Mouse (Mus musculus) stomach, postnatal 0 days (tissue): ENCODE data around the gene Pde1b. TPM values are rescaled to one million over a fixed set of nuclear protein-coding genes. Genes with fewer than 3 reads are reported as not detected.
A peak's percentile ranks its signal among the peaks of the same experiment; 100 is the strongest.

Experiments
- ATAC-seq: fragments of 200-750 bp; cut with Nextera tagmentation; 2 replicates; pipeline ENCODE4 v1.8.0; 2017; ENCODE audit not compliant: low FRiP score, low TSS enrichment
- DNase-seq: peaks from one replicate; pipeline ENCODE4 v3.0.0-alpha.2; 2016; ENCODE audit warnings: low spot score
- H3K27ac ChIP-seq: fragments of 300-500 bp; sonication (generic); replicated peaks from 2 replicates; pipeline ENCODE4 v1.5.1; 2014; ENCODE audit warnings: mild to moderate bottlenecking, control low read depth
- H3K27me3 ChIP-seq: fragments of 300-500 bp; sonication (generic); 2 replicates; pipeline ENCODE4 v1.6.1; 2014; ENCODE audit warnings: low read length; ENCODE audit not compliant: control insufficient read depth, insufficient read depth
- H3K36me3 ChIP-seq: fragments of 300-500 bp; sonication (generic); 2 replicates; pipeline ENCODE4 v1.6.1; 2014; ENCODE audit warnings: low read length, mixed read lengths; ENCODE audit not compliant: control insufficient read depth, insufficient read depth
- H3K4me1 ChIP-seq: fragments of 300-500 bp; sonication (generic); replicated peaks from 2 replicates; pipeline ENCODE4 v1.6.1; 2014; ENCODE audit warnings: antibody characterized with exemption; ENCODE audit not compliant: control insufficient read depth, insufficient read depth
- H3K4me2 ChIP-seq: fragments of 300-500 bp; sonication (generic); replicated peaks from 2 replicates; pipeline ENCODE4 v1.6.1; 2014; ENCODE audit warnings: low read depth, mild to moderate bottlenecking, control low read depth, moderate library complexity
- H3K4me3 ChIP-seq: fragments of 300-500 bp; sonication (generic); 2 replicates; pipeline ENCODE4 v1.5.1; 2014; ENCODE audit warnings: low read depth, low read length, control low read depth
- H3K9ac ChIP-seq: fragments of 300-500 bp; sonication (generic); 2 replicates; pipeline ENCODE4 v1.6.1; 2014; ENCODE audit warnings: mild to moderate bottlenecking, low read length, control low read depth, mixed read lengths
- H3K9me3 ChIP-seq: fragments of 300-500 bp; sonication (generic); 2 replicates; pipeline ENCODE4 v1.6.1; 2016; ENCODE audit warnings: low read length; ENCODE audit not compliant: control insufficient read depth
- CTCF ChIP-seq: IDR thresholded peaks from 2 replicates; pipeline ENCODE4 v1.5.1; 2016; ENCODE audit warnings: antibody characterized with exemption, low read depth, mild to moderate bottlenecking, moderate library complexity
- EP300 ChIP-seq: optimal IDR thresholded peaks from 2 replicates; pipeline ENCODE3; 2016; ENCODE audit warnings: antibody characterized with exemption
- WGBS: fragments of 180-500 bp; shearing (Covaris S2); extraction: QIAGEN DNeasy Blood & Tissue Kit; methylation state at CpG from one replicate; pipeline ENCODE4 v1.1.7; 2014; 5-methylcytosine and 5-hydroxymethylcytosine counted together
- polyA plus RNA-seq: library from polyadenylated mRNA; unstranded; fragments of >200 nt; fragmentation: Nextera tagmentation; extraction: Ambion mirVana; gene quantifications from 2 replicates; pipeline ENCODE4 v1.2.1, GENCODE M21; 2015

The Pde1b gene
- polyA plus RNA-seq, result 5.0 and 5.8 TPM in 2 replicates

GRCm38 (mm10) chr15:103502435-103503250 is at the start of gene Pde1b:
Gene Pde1b (plus strand): TSS chr15:103503034.
- Histone ChIP-seq H3K27ac (peak within 1 kb of the TSS; percentile 13; the same call in 1 of the 2 replicates), H3K9ac (peak within 1 kb of the TSS; percentile 64)

GRCm38 (mm10) chr15:103453551-103454218 is 49.1 kb upstream of the Pde1b start, which contains the start of gene Nckap1l:
Gene Nckap1l (plus strand): TSS chr15:103453794.
- Histone ChIP-seq H3K9me3 (no peaks in the 10 kb centered on the region), H3K27ac (no peak within 1 kb of the TSS), H3K4me3 (no peak within 1 kb of the TSS), H3K36me3 (no peaks in the 10 kb centered on the region), H3K9ac (no peak within 1 kb of the TSS), H3K4me2 (no peak within 1 kb of the TSS), H3K4me1 (no peaks in the 10 kb centered on the region), H3K27me3 (no peaks in the 10 kb centered on the region)
- DNase-seq, result no peak
- no peak for TF ChIP-seq CTCF
- WGBS, result 80% methylated on average over 13 of the region's 13 CpGs
- ATAC-seq, result no peak

More at GRCm38 (mm10) chr15:103502435-103503250, at the start of gene Pde1b:
- WGBS, result 2% methylated on average over 47 of the region's 63 CpGs
- peak within 1 kb of the TSS; percentile 55 for H3K4me3 ChIP-seq
- peak; percentile 15; the same call in 1 of the 2 replicates for TF ChIP-seq CTCF
- TF ChIP-seq EP300, result no peak
- ATAC-seq (peak; percentile 91), DNase-seq (peak; percentile 78)
- H3K36me3 ChIP-seq, result no peaks in the 10 kb centered on the region
- no peaks in the 10 kb centered on the region for H3K4me1 ChIP-seq
- H3K9me3 ChIP-seq, result no peaks in the 10 kb centered on the region
- H3K27me3 ChIP-seq, result no peaks in the 10 kb centered on the region
- H3K4me2 ChIP-seq, result peak within 1 kb of the TSS; percentile 89

- Histone ChIP-seq H3K9me3 (no peaks in the 10 kb centered on the region), H3K4me1 (no peaks in the 10 kb centered on the region), H3K27me3 (no peaks in the 10 kb centered on the region), H3K4me3 (no peak overlapping the region), H3K4me2 (no peak overlapping the region), H3K9ac (no peak overlapping the region), H3K36me3 (no peaks in the 10 kb centered on the region), H3K27ac (no peak overlapping the region)
- WGBS, result 82% methylated on average over 6 of the region's 6 CpGs
- DNase-seq (no peak), ATAC-seq (no peak)
- TF ChIP-seq EP300, result no peak
These were observed 48.4 kb upstream of the Pde1b start for GRCm38 (mm10) chr15:103454449-103454848.

- Histone ChIP-seq H3K27ac (no peak overlapping the region), H3K9ac (peak overlapping the region; percentile 18; the same call in 1 of the 2 replicates), H3K36me3 (no peaks in the 10 kb centered on the region), H3K4me2 (0 out of 2 replicates have a peak overlapping the region, but pooled peaks have one; percentile 15), H3K27me3 (no peaks in the 10 kb centered on the region), H3K9me3 (no peaks in the 10 kb centered on the region), H3K4me1 (no peaks in the 10 kb centered on the region), H3K4me3 (no peak overlapping the region)
- no peak for DNase-seq
- WGBS, result 37% methylated on average over 7 of the region's 7 CpGs
- TF ChIP-seq CTCF, result no peak
- no peak for TF ChIP-seq EP300
- no peak for ATAC-seq
These were observed 40.1 kb upstream of the Pde1b start for GRCm38 (mm10) chr15:103462539-103463261.

- DNase-seq (no peak), ATAC-seq (no peak)
- no peak overlapping the region for H3K4me2 ChIP-seq
- no peak overlapping the region for H3K4me3 ChIP-seq
- H3K36me3 ChIP-seq, result no peaks in the 10 kb centered on the region
- H3K27me3 ChIP-seq, result no peaks in the 10 kb centered on the region
- TF ChIP-seq CTCF (no peak), EP300 (no peak)
- WGBS, result 76% methylated on average over 7 of the region's 7 CpGs
- no peaks in the 10 kb centered on the region for H3K4me1 ChIP-seq
- no peak overlapping the region for H3K27ac ChIP-seq
- H3K9me3 ChIP-seq, result no peaks in the 10 kb centered on the region
- H3K9ac ChIP-seq, result no peak overlapping the region
These were observed 31.2 kb upstream of the Pde1b start for GRCm38 (mm10) chr15:103471488-103472194.
